Mouse (Mus musculus) CD4-positive, CD25-positive, alpha-beta regulatory T cell, adult 9 weeks (primary cell): ENCODE measurements around the gene Crebl2. TPM values are rescaled to one million over a fixed set of nuclear protein-coding genes. Genes with fewer than 3 reads are reported as not detected.

ENCODE experiments used
- polyA plus RNA-seq: library from polyadenylated mRNA; unstranded; fragments of 100-300 nt; shearing (Covaris generic); gene quantifications from one replicate; pipeline ENCODE4 v1.2.1, GENCODE M21; 2017

The Crebl2 gene
- 42.9 TPM for polyA plus RNA-seq

DNA sequence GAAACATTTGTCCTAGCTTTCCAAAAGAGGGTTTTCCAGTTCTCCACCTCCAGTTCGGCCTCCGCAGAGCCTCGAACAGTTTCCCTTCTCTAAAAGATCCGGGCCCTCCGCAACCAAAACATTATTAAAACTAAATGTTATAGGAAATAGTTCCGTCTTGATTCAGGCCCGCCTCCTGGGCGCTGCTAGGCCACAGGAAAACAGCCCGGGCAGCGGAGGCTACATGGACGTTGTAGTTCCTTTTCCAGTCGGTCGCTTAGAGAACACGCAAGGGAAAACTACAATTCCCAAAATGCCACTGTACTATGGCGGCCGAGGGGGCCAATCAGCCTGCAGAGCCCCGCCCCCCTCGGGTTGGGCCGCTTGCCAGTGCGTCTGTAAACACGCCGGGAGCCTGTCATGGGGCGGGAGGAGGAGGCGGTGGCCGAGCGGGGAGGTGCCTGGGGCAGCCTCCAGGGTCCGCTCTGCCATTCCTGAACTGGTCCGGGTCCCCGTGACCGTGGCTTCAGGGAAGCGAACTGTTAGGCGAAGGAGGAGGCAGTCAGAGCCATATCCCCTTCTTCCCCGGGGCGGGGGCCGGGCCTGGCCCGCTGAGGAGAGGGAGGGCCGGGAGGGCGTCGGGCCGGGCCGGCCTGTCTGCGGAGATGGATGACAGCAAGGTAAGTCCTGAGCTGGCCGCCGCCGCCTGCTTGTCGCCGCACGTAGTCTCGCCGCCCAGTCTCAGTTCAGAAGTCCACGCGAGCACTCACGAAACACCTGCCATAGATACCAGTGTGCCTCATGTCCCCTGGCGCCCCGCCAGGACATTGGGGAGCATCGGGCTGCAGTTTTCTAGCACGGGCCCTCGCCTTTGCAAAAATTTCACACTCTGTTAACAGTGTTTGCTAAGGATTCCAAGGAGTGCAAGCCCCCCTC, at the start of gene Crebl2:
Gene Crebl2 (plus strand): TSS at position 369 of the 915 bp plus-strand sequence.

DNA sequence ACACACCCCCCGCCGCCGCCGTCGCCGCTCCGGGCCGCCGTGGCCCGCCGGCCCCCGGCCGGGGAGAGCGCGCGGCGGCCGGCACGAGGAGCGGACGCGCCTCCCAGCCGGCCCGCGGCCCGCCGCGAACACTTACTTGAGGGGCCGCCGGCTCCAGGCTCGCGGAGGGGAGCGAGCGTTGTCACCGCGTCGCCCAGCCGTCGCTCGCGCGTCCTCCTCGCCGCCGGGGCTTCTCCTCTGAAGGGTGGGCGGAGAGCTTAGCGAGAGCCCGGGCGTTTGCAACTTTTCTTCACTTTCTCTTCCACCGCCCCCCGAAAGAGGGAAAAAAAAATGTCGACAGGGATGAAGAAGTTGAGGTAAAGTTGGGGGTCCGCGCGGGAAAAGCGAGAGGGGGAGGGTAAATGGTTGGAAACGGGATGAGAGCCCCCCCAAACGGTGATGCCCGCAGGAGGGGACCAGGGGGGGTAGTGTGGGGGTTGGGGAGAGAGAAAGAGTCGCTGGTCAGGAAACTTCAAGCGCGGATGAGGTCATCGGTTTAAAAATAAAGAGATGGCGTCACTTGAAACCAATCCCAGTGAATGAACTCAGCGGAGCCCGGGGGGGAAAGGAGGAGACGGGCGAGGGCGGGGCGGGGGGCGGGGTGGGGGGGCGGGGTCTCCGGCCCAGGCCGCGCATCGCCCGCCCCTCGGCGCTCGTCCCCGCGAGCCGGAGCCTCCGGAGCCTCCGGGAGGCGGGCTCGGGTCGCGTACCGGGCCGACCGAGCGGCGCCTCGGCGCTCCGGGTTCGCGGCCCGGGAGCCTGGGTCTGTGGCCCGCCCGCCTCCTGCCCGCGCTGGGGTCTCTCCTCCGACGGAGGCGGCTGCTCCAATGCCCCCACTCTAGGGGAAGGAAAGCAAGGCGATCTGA, 37.6 kb upstream of the Crebl2 start, which contains the start of gene Dusp16:
Gene Dusp16 (minus strand): TSS at position 485 of the 905 bp plus-strand sequence.

DNA sequence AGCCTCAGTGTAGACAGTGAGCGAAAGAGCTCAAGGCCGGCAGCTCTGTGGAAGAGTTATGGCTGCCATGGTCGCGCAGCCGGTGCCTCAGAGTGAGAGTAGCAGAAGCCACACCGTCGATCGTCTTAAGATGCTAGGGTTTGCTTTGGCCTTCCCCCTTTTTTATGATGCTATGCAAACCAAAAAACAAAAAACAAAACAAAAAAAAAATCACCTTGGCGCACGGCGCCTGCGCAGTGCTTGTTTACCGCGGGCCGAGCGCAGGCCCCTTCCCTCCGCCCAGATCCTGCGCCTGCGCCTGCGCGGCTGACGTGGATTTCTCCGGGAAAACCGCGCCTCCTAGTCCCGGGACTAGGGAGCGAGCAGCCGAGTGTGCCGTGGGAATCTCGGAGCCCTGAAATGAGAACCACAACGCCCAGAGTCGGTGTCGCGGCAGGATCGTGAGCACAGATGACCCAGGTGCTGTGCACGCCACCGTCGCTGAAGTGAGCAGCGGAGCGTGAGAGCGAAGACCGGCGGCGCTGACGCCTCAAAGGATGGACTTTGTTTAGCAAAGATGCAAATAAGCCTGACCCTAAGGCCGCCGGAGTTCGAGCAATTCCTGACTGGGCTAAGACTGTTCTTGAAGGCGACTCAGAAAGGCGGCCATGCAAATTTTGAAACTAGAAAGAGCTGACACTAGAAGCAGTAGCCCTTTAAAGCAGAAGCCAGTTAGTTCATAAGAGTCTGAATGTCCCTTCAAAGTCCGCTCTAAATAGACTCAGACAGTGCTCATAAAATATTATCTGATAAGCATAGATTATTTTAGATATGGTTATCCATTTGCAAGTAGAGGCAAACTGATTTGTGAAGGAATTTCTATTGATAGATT, 68.4 kb downstream of the Crebl2 start, which contains the start of gene Gpr19:
Gene Gpr19 (minus strand): TSS at position 484 of the 871 bp plus-strand sequence.

Other genes with a start within 250 kb of the Crebl2 start
- 6.5 TPM for gene Mansc1, start 197.7 kb upstream of the Crebl2 start, polyA plus RNA-seq
- gene Borcs5, start 190.6 kb upstream of the Crebl2 start, polyA plus RNA-seq = 18.8 TPM
- 1.6 TPM for gene Dusp16, start 37.5 kb upstream of the Crebl2 start, polyA plus RNA-seq
- 12.2 TPM for gene Gpr19, start 68.4 kb downstream of the Crebl2 start, polyA plus RNA-seq
- gene Cdkn1b, start 90.2 kb downstream of the Crebl2 start, polyA plus RNA-seq = 48.2 TPM
- gene Apold1, start 151.6 kb downstream of the Crebl2 start, polyA plus RNA-seq = 0.15 TPM
- gene Ddx47, start 181.5 kb downstream of the Crebl2 start, polyA plus RNA-seq = 171 TPM
- gene Gprc5a, start 235.5 kb downstream of the Crebl2 start, polyA plus RNA-seq = 0.47 TPM